Mouse (Mus musculus): ENCODE measurements at regions not wholly inside any gene's neighbourhood (a gene's known extent, or its start where the extent isn't known, plus 50 kb on each side); places are given as distances from the start of the nearest gene placed in this dataset.

DNA sequence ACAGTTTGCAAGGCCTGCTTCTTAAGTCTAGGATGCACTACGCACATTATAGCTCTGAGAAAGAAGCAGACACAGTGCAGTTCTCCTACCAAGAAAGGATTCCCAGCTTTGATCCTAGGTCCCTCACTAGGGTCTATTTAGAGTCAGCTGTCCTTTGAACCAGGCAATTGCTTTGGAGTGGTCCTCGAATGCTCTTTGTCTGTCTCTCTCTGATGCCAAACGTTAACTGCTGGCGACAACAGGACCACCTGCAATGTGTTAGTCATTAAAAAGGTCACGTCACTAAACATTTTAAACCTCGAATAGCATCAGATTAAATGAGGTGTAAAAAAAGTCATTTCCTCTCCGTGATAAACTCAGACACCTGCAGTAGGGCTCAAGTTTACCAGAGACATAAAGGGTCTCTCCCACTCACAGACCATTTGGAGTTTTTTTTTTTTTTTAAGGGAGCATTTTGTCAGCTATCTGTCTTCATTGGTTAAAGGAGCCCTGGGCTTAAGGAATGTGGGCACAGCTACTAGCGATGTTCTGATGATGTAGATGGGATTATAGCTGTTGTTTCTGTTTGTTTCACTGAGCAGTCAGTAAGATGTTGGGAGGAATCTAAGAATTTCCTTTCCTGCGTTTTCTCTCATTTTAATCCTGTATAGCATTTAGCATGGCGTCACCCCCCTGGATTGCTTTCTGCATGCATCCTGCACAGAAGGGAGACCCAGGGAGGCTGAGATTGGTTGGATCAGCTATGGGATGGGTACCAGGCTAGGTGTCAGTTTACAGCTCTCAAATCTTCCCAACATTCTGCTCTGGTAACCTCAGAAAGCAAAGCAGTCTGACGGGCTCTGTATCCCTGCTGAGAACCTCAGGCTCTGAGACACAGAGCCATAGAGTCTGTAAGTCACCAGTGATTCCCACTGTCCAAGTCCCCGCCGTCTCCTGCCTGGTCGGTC, 615.3 kb upstream of the Sall1 start:
- DNase-seq (ENCODE audit: low spot score in 2 of 2), result no peak

DNA sequence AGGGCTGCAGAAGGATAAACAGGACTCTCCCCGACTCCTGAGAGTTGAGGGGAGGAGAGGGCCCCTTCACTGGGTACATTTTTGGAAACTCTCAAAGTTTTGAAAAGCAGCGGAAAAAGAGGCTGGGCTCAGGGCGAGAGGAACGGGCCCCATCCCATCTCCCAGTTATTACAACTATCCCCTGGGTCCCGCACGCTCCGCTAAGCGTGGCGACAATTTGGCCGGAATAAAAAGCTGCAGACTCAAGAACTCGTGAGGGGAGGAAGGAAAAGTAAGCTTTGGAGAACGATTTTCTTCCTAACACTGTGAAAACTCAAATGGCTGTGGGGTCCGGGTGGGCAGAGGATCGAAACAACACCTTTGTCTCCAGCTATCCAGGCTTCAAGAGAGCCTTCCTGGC, 611.4 kb upstream of the Sall1 start:
- no peak for DNase-seq (ENCODE audit: low spot score in 2 of 2)

DNA sequence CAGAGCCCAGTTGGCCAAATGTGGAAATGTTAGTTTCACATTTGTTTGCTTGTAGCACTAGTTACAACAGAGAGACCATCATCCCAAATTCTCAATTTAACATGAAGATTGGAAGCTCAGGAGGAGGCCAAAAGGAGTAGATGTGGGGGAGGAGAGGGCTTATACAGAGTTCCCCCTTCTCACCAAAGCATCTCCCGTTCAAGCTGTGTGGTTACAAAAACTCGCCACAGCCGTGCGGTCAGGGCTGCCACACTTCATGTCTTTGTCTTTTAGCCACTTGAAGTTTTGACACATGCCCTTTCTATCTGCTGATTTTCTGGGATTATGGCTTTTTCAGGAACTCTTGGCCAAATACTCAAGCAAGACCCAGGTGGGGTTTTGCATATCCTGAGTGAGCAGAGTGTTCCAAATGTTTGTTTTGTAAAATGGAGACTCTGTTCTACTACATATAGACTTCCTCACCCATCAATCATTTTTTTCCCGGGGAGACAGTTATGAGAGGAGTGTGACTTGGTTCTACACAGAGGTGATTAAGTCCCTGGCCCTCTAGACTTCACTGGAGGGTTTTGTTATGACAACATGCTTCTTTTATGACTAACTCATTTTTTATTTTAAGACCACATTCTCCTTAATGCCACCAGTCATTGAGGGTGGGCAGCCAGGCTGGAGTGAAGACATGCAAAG, 605.4 kb upstream of the Sall1 start:
- DNase-seq (ENCODE audit: low spot score in 2 of 2), result no peak

DNA sequence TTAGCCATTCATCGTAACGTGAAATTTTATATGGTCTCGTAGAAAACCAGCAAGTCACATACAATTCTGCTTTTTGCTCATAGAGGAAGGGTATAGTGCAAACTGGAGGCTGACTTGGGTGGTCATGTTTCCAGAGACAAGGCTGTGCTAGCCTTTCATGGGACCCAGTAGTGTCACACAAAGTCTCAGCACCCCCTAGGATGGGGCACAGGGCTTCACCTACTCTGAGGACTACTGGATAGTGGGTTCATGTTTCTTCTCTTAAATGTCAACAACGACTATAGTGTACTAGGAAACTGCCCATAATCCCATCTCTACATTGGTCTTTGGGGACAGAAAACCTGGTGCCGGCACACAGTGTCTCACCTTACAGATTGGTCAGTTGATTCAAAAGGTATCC, 603.0 kb upstream of the Sall1 start:
- DNase-seq (ENCODE audit: low spot score in 2 of 2), result no peak

DNA sequence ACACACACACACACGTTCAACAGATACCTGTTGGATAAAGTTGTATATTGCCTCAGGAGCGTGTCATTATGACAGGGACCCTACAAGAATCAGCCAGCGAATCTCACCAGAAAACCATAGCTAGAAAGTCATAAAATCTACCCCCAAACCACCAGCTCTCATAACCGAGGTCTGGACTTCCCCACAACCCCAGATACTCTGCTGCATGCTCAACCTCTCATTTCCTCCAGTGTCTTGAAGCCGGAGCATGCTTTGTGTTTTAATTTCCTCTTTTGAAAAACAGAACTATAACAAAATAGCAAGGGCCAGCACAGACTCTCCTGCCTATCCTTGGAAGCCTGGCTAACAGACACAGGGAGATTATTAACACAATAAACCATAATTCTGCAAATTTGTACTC, 597.4 kb upstream of the Sall1 start:
- no peak for DNase-seq (ENCODE audit: low spot score in 2 of 2)

DNA sequence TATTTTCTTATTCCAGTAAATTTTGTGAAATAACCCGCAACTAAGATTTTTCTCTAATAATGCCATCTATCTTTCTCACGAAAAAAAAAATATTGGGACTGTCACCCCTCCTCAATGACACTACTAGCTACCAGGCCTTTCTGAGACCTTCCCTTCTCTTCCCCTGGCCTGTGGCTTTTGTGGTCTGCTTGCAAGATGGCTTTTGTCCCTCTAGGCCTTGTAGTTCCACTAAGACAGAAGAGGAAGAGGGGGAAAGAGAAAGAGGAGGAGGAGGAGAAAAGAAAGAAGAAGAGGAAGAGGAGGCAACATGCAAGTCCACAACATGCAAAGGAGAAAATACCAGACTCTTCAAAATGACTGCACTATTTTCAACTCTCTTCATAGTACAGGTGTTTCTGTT, 590.9 kb upstream of the Sall1 start:
- DNase-seq (ENCODE audit: low spot score in 2 of 2), result no peak

DNA sequence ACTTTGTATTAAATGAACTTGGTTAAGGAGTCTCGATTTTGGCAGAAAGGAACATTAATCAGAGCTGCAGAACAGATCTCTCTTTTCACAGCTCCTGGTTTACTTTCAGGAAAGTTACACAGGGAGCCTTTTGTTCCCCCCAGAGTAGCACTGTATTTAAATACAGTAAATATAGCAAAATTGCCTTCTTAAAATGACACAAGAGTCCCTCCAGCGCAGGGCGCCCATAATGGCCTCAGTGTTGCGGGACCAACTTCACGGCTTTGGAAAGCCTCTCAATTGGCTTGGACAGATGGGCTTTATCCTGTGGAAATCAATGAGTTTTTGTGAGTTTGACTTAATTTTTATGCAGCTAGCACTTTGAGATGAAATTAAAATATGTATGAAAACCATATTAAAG, 588.3 kb upstream of the Sall1 start:
- DNase-seq (ENCODE audit: low spot score in 2 of 2), result no peak

DNA sequence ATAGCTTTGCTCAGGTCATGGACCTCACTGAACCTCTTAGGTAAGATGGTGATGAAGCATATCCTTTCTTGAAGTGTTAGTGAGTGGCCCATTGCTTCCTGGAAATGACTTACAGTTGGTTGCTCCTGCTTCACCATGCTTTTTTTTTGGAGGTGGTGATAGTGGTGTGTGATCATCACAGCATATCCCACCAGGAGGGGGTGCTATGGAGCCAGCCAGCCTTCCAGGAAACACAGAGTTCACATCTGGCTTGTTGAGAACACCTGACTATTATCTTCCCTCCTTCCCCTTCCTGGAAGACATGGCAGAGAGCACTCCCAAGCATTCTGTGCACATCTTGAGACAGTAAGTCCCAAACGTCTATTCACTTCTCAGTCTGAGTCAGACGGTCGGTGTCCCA, 586.6 kb upstream of the Sall1 start:
- DNase-seq (ENCODE audit: low spot score in 2 of 2), result no peak

DNA sequence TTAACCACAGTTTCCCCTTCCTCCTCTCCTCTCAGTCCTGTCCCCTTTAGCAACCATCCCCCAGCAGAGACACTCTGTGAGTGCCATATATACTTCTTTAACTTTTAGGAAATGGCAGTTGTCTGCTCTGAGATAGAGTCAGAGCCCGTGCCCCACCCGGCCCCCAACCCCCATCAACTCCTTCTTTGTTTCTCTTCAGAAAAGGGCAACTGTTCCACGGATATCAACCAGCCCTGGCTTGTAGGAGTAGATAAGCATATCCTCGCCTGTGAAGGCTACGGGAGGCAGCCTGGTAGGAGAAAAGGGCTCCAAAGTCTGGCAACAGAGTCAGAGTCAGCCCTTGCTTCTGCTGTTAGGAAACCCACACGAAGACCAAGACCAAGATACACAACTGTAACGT, 574.1 kb upstream of the Sall1 start:
- no peak for DNase-seq (ENCODE audit: low spot score in 2 of 2)

DNA sequence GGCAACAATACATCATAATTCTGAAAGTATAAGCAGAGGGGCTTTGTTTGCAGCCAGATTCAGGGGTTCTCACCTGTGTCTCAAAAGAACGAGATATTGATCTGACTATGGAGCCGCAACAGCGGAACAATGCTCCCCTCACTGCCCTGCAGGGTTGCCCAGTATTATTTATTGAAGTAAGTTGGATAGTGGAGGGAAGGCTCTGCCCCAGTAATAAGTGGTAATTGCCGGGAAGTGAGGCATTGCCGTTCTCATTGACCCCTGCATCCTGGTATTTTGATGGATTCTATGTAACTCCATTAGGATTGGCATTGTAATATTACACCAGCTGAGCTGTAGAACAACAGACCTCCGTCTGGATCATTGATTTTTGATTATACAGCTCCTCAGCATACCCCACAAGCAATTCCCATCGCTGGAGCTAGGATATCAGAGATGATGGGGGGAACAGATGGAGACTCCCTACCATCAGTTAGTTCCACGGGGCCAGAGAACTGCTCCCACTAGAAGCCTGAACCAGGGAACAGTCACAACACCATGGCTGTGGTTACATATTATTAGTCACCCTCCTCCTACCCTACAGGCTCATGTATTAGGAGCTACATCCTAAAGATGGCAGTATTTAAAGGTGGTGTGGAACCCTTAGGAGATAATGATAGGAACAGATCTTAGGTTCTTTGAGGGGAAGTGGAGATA, 572.0 kb upstream of the Sall1 start:
- DNase-seq (ENCODE audit: low spot score in 2 of 2), result no peak

DNA sequence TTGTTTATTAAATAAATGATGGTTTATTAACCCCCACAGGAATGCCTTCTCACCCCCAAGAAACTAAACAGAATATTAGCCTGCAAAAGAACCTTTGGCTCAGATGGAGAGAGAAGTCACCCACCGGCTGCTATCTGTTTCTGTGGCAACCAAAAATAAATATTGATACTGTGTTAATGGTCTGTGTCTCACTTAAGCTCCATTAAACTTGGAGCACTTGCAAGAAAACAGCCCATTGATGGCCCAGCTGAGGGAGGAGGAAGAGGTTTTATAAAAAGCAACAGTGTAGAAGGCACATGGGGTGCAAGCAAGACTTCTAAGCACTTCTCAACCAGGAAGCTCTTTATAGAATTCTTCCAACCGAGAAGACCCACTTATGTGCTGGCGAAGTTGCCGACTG, 565.1 kb upstream of the Sall1 start:
- DNase-seq (ENCODE audit: low spot score in 2 of 2), result no peak

DNA sequence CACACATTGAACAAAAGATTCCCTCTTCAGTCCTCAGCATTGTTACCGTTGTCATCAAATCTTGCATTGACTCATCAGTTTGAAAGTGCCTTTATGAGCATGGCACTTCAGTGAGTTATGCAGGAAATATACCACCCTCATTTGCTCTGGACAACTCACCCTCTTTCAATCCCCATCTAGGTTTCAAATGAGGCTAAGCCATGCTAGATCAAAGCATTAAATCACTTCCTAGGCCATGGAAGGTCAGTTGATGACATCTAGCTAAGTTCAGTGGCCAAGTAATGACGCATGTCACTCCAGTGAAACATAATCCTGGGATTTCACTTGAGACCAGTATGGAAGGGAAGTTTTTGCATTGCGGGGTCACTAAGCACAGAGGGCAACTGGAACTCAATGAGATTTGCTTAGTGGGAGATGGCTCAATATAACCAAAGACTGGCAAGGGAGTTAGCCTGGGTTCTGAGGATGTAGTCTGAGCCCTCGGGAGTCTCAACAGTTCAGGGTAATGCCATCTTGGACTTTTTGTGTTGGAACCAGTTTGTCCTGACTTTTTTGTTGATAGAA, 562.0 kb upstream of the Sall1 start:
- no peak for DNase-seq (ENCODE audit: low spot score in 2 of 2)

DNA sequence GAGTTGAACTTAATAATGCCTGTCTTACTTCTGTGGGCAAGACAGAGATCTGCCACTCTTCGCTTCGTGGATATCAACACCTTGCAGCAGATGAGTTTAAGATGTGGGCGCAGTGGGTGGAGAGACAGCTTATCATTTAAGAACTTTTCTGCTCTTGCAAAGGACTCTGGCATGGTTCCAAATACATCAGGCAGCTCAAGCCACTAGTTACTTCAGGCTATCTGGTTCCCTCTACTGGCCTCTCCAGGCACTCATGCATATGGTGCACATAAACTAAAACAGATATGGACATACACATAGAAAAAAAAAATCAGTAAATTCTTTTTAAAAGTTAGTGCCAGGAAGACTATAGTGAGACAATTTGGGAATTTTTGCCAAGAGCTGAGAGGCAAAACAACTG, 560.5 kb upstream of the Sall1 start:
- no peak for DNase-seq (ENCODE audit: low spot score in 2 of 2)

DNA sequence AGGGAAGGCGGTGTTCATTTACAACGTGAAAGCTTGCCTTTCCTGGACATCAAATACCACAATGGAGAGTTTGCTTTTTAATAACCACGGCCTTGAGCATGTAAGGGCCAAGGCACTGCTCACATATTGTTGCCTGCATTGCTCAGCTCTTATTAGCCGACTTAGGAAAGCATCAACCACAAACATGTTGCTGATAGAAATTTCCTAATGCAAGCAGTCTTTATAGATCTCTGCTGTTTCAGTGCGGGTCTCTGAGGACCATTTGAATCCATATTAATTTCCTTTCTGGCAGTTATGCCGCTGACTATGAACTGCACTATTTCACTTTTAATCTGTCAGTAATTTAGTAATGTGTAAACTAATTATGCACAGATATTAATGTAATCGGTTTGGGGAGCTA, 552.4 kb upstream of the Sall1 start:
- no peak for DNase-seq (ENCODE audit: low spot score in 2 of 2)

DNA sequence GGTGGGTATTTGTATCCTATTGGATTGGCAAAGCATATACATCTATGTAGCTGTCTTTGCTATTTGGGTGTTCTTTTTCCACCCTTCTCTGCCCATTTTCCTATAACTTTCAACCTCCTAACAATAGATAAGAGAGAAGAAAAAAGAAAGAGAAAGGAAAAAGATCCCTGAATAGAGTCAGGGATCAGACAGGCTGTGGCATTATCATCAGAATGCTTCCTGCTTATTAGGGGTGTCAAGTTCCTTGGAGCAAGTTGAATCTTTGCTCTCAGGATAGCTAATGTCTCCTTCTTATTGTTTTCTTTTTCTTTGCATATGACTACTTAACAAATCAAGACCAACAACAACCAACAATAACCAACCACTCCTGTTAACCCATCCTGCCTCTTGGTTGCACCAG, 539.1 kb upstream of the Sall1 start:
- no peak for DNase-seq (ENCODE audit: low spot score in 2 of 2)

DNA sequence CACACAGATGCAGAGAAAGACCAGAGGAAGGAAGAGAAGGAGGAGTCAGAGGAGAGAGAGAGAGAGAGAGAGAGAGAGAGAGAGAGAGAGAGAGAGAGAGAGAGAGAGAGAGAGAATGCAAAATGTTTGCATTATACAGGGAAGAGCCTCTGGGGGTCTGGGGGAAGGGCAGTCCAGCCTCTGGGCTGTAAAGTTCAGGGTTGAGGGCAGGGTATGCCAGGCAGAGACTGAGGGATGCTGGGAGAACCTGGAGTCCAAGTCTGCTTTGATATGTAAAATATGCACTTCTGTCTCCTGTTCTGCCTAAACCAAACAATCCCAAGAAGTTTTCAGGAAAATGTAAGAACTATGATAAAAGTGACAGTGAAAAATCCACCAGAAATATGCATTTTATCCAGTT, 538.6 kb upstream of the Sall1 start:
- no peak for DNase-seq (ENCODE audit: low spot score in 2 of 2)

DNA sequence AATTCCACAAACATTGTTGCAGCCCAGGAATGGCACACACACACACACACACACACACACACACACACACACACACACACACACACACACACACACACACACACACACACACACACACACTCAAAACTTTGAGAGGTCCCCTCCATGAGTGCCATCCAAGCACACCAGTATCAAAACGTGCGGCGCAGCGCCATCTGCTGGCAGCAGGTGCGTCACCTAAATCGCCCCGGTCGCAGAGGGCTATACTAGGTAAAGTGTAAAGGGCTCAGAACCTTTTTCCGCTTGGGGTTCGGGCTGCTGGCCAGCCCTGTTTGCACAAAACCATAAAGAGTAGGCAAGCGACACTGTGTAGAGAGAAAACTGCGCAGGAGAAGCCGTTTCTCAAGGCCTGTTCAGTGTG, 527.9 kb upstream of the Sall1 start:
- peak; percentile 83 to 86 for DNase-seq (ENCODE audit: low spot score in 2 of 2)

DNA sequence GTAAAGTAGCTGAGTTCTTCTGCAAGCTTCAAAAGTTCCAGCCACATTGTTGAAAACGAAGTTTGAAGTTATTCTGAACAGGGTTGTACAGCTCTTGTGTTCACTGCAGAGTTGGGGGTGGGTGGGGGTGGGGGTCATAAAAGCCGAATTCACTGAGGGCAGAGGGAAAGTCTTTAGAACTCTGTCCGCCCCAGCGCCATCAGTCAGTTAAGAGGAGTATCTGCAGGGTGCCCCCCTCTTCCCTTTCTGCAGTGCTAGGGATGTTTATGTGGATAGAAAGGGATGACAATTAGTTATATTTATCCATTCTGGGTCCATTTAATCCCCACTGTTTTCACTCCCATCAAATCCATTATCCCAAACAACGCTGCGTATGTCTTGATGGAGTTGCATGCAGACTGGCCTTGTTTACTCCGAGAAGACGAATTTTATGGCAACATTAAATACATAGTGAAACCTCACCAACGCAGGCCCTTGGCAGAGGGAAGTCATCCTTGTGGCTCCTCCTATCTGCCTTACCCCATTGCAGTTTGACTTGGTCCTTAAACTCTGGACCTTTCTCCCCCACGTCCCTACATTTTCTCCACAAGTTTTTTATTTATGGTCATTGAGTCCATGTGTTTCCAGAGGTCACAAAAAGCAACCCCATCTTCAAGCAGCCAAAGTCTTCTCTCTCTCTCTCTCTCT, 526.8 kb upstream of the Sall1 start:
- DNase-seq (ENCODE audit: low spot score in 2 of 2), result no peak

DNA sequence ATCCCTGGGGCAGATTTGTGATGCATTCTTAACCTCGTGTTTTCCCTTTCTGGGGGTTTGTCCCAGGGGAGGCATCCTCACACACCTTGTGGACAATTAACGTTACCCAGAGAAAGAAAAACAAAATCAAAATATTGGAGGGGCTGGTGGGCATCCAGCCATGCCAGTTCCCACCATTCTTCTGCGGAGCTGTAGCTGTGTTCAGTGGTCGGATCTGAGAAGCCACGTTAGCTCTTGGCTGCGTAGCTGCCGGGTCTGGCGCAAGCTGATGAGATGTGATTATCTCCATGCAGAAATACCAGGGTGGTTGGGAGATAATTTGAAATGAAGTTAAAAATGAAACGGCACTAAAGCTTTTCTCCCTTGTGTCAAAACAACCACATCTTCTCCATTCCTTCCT, 525.4 kb upstream of the Sall1 start:
- no peak for DNase-seq (ENCODE audit: low spot score in 2 of 2)

DNA sequence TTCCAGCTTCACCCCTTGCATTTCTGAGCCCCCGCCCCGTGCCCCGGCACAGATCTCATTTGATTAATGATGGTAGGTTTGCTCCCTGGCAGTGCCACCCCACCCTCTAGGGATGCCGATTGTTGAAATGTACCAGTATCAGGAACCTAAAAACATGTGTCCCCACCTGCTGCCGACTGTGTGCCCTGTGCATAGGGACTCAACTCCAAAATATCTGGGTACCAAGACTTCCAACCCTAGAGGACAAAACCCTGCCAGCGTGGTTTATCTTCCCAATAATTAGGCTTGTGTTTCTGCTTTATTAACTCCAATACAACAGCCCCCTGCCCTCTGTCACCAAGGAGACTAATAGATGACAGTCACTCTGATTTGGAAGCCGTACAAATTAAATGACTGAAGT, 524.7 kb upstream of the Sall1 start:
- DNase-seq (ENCODE audit: low spot score in 2 of 2), result no peak

DNA sequence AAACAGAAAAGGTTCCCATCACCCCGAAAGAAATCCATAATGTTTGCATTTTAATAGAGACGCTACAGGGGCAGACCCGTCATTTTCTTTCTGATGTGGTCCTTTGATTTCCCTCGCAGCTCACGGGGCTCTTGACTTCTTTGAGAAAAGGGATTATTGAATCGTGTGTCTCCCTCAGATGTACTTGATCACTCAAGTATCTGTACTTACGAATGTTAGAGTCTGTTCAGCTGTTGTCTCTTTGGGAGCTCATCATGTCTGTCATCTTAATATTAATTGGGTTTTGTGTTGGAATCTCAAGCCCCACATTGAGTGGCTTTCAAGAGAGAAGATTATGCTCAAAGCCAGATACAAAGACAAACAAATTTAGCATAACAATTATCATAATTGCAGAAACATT, 523.0 kb upstream of the Sall1 start:
- DNase-seq (ENCODE audit: low spot score in 2 of 2), result no peak

DNA sequence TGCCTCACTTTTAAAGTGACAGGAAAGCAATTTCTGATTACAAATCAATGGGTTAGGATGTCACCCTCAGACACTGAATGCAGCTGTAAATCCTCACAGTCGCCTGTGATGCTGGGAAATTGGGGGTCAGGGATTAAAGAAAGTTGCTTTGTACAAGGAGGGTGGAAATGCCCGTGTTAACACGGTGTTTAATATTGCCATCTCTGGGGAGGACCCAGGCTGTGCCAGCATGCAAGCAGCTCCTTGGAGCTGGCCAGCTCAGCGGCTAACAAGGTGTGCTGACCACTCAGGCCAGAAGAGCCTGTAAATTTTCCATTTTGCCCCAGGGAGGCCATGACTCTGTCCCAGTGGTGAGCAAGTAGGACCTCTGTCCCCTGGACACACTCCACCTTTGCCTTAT, 522.5 kb upstream of the Sall1 start:
- DNase-seq (ENCODE audit: low spot score in 2 of 2), result no peak
